In genomic region chr7:129865536-129865935, GRCm38 (mm10) we compare ENCODE assay signal across 17 mouse cellular contexts.
A peak's percentile ranks its signal among the peaks of the same experiment; 100 is the strongest.
DNase-seq lines count a peak whose midpoint lies in the region; ATAC-seq and TF ChIP-seq lines count a peak whose summit lies in the region.
"Had no signal": no experiment of that assay in that cellular context is flagged by ENCODE, and none has a peak within 500 bp of the region (broad histone marks: within the 10 kb centered on the region; RNA-seq: fewer than 3 reads in every experiment).

No protein-coding gene starts in this region.

- WGBS in forebrain, embryonic 11.5 days, result 87% methylated on average over 3 of the region's 3 CpGs
- 83% methylated on average over 3 of the region's 3 CpGs for WGBS in forebrain, embryonic 16.5 days
- 45% methylated on average over 3 of the region's 3 CpGs for WGBS in lung, postnatal 0 days

- no peaks in the 10 kb centered on the region for H3K4me1 ChIP-seq in forebrain, embryonic 11.5 days (replicated peaks; ENCODE audit: control insufficient read depth, insufficient read depth, low read length)
- no peaks in the 10 kb centered on the region for H3K4me1 ChIP-seq in forebrain, embryonic 16.5 days (replicated peaks; ENCODE audit: control insufficient read depth, insufficient read depth, low read length)
- H3K4me1 ChIP-seq in lung, postnatal 0 days (ENCODE audit: insufficient read depth, low read depth, low read length), result no peaks in the 10 kb centered on the region
- H3K4me1 ChIP-seq: embryonic facial prominence, embryonic 10.5 days; heart, embryonic 10.5 days; hindbrain, embryonic 12.5 days had no signal

- no peak for TF ChIP-seq EP300 in lung, postnatal 0 days (IDR thresholded peaks at IDR 0.05)

- H3K4me3 ChIP-seq in forebrain, embryonic 11.5 days (ENCODE audit: low read depth, low read length), result no peak overlapping the region
- no peak overlapping the region for H3K4me3 ChIP-seq in forebrain, embryonic 16.5 days (replicated peaks; ENCODE audit: low read length)
- no peak overlapping the region for H3K4me3 ChIP-seq in lung, postnatal 0 days (ENCODE audit: low read depth, low read length)
- H3K4me3 ChIP-seq: embryonic facial prominence, embryonic 10.5 days; heart, embryonic 10.5 days; hindbrain, embryonic 12.5 days had no signal

- no peaks in the 10 kb centered on the region for H3K36me3 ChIP-seq in forebrain, embryonic 11.5 days (ENCODE audit: control insufficient read depth, insufficient read depth, low read length)
- H3K36me3 ChIP-seq in forebrain, embryonic 16.5 days (ENCODE audit: control insufficient read depth, insufficient read depth), result no peaks in the 10 kb centered on the region
- no peaks in the 10 kb centered on the region for H3K36me3 ChIP-seq in lung, postnatal 0 days (ENCODE audit: insufficient read depth, low read length)
- H3K36me3 ChIP-seq: embryonic facial prominence, embryonic 10.5 days; heart, embryonic 10.5 days; hindbrain, embryonic 12.5 days had no signal

- H3K27ac ChIP-seq in forebrain, embryonic 11.5 days (ENCODE audit: low read depth, low read length), result no peak overlapping the region
- H3K27ac ChIP-seq in forebrain, embryonic 16.5 days (ENCODE audit: low read length), result no peak overlapping the region
- H3K27ac ChIP-seq in lung, postnatal 0 days (ENCODE audit: low read length), result no peak overlapping the region
- H3K27ac ChIP-seq: embryonic facial prominence, embryonic 10.5 days; heart, embryonic 10.5 days; hindbrain, embryonic 12.5 days had no signal

- H3K27me3 ChIP-seq in forebrain, embryonic 11.5 days (ENCODE audit: control insufficient read depth, insufficient read depth, low read length), result no peaks in the 10 kb centered on the region
- H3K27me3 ChIP-seq in forebrain, embryonic 16.5 days (replicated peaks; ENCODE audit: control insufficient read depth, insufficient read depth, low read length), result no peaks in the 10 kb centered on the region
- H3K27me3 ChIP-seq in lung, postnatal 0 days (replicated peaks; ENCODE audit: insufficient read depth, low read length), result no peaks in the 10 kb centered on the region
- H3K27me3 ChIP-seq: hindbrain, embryonic 12.5 days had no signal

- no peak for TF ChIP-seq CTCF in lung, postnatal 0 days (IDR thresholded peaks at IDR 0.05)

- DNase-seq in forebrain, embryonic 11.5 days (ENCODE audit: low spot score), result peak; percentile 8
- peak; percentile 12 for DNase-seq in lung, postnatal 0 days (ENCODE audit: low spot score)
- no peak for DNase-seq in lung, adult 18-20 months
- peak; percentile 54 for DNase-seq in adrenal gland, postnatal 14 days
- no peak for DNase-seq in thymus, postnatal 36 days
- no peak for DNase-seq in left cerebral cortex, adult 11 months (ENCODE audit: low spot score)
- DNase-seq: cerebellum, adult 18-20 months; cerebellum, adult 9-11 months; gastrocnemius, postnatal 36 days; heart, adult 11 months; kidney, adult 11 months had no signal

- H3K9me3 ChIP-seq in forebrain, embryonic 11.5 days (ENCODE audit: control insufficient read depth, low read length), result no peaks in the 10 kb centered on the region
- no peaks in the 10 kb centered on the region for H3K9me3 ChIP-seq in forebrain, embryonic 16.5 days (ENCODE audit: control insufficient read depth, low read length)
- H3K9me3 ChIP-seq in lung, postnatal 0 days (ENCODE audit: low read length), result no peaks in the 10 kb centered on the region
- H3K9me3 ChIP-seq: embryonic facial prominence, embryonic 10.5 days; heart, embryonic 10.5 days; hindbrain, embryonic 12.5 days had no signal

- H3K4me2 ChIP-seq in forebrain, embryonic 11.5 days (ENCODE audit: low read depth, low read length, severe bottlenecking), result no peak overlapping the region
- H3K4me2 ChIP-seq in forebrain, embryonic 16.5 days (ENCODE audit: low read length), result no peak overlapping the region
- H3K4me2 ChIP-seq in lung, postnatal 0 days (replicated peaks; ENCODE audit: low read depth, low read length), result no peak overlapping the region
- H3K4me2 ChIP-seq: hindbrain, embryonic 12.5 days had no signal

- ATAC-seq in forebrain, embryonic 11.5 days (replicated peaks; ENCODE audit: low FRiP score), result no peak
- ATAC-seq in forebrain, embryonic 16.5 days, result no peak
- ATAC-seq in lung, postnatal 0 days, result no peak
- ATAC-seq: forebrain, embryonic 14.5 days; hindbrain, embryonic 16.5 days had no signal

- no peak overlapping the region for H3K9ac ChIP-seq in forebrain, embryonic 11.5 days (ENCODE audit: low read length)
- H3K9ac ChIP-seq in forebrain, embryonic 16.5 days (replicated peaks; ENCODE audit: low read depth, low read length), result no peak overlapping the region
- H3K9ac ChIP-seq in lung, postnatal 0 days (replicated peaks; ENCODE audit: low read depth), result no peak overlapping the region
- H3K9ac ChIP-seq: hindbrain, embryonic 12.5 days had no signal

Comparison
In these comparisons a context has a peak if more than half of its experiments do, and no peak if none do; other contexts are left out.
1. DNase-seq: peak in forebrain, embryonic 11.5 days (single experiment), lung, postnatal 0 days (single experiment) and adrenal gland, postnatal 14 days (single experiment); none in lung, adult 18-20 months (0 of 2), thymus, postnatal 36 days (0 of 2) and left cerebral cortex, adult 11 months (single experiment).